Mouse (Mus musculus) hindbrain, embryonic 13.5 days (tissue): Measurements from ENCODE around the gene Tnfrsf13b. TPM values are rescaled to one million over a fixed set of nuclear protein-coding genes. Genes with fewer than 3 reads are reported as not detected.
"Not testable (repeated sequence)": the region's sequence is repeated elsewhere in the genome, so short reads cannot be mapped to it uniquely, and the experiment has no call there.

Experiments
- ATAC-seq: fragments of 200-750 bp; cut with Nextera tagmentation; 2 replicates; pipeline ENCODE4 v1.8.0; 2017; ENCODE audit warnings: moderate TSS enrichment; ENCODE audit not compliant: low FRiP score
- H3K27ac ChIP-seq: fragments of 300-500 bp; sonication (generic); 2 replicates; pipeline ENCODE4 v1.5.1; 2015; ENCODE audit warnings: inconsistent platforms, mild to moderate bottlenecking, moderate library complexity
- H3K27me3 ChIP-seq: fragments of 300-500 bp; sonication (generic); 2 replicates; pipeline ENCODE4 v1.6.1; 2015; ENCODE audit warnings: mild to moderate bottlenecking, inconsistent platforms
- H3K36me3 ChIP-seq: fragments of 300-500 bp; sonication (generic); 2 replicates; pipeline ENCODE4 v1.6.1; 2015; ENCODE audit warnings: mild to moderate bottlenecking, inconsistent platforms
- H3K4me1 ChIP-seq: fragments of 300-500 bp; sonication (generic); replicated peaks from 2 replicates; pipeline ENCODE4 v1.6.1; 2015; ENCODE audit warnings: inconsistent platforms
- H3K4me2 ChIP-seq: fragments of 300-500 bp; sonication (generic); 2 replicates; pipeline ENCODE4 v1.6.1; 2015; ENCODE audit warnings: inconsistent platforms, mild to moderate bottlenecking, moderate library complexity
- H3K4me3 ChIP-seq: fragments of 300-500 bp; sonication (generic); 2 replicates; pipeline ENCODE4 v1.5.1; 2015; ENCODE audit warnings: mild to moderate bottlenecking, inconsistent platforms
- H3K9ac ChIP-seq: fragments of 300-500 bp; sonication (generic); 2 replicates; pipeline ENCODE4 v1.6.1; 2015; ENCODE audit warnings: mild to moderate bottlenecking, inconsistent platforms
- H3K9me3 ChIP-seq: fragments of 300-500 bp; sonication (generic); 2 replicates; pipeline ENCODE4 v1.6.1; 2016; ENCODE audit warnings: inconsistent platforms
- WGBS: fragments of 180-500 bp; shearing (Covaris S2); methylation state at CpG from one replicate; pipeline ENCODE4 v1.1.7; 2015; 5-methylcytosine and 5-hydroxymethylcytosine counted together
- polyA plus RNA-seq: library from polyadenylated mRNA; unstranded; fragments of >200 nt; fragmentation: Nextera tagmentation; extraction: Ambion mirVana; gene quantifications from 2 replicates; pipeline ENCODE4 v1.2.1, GENCODE M21; 2015

The Tnfrsf13b gene
- polyA plus RNA-seq, 1 experiment from 2014 or later, result 1.1 TPM

DNA sequence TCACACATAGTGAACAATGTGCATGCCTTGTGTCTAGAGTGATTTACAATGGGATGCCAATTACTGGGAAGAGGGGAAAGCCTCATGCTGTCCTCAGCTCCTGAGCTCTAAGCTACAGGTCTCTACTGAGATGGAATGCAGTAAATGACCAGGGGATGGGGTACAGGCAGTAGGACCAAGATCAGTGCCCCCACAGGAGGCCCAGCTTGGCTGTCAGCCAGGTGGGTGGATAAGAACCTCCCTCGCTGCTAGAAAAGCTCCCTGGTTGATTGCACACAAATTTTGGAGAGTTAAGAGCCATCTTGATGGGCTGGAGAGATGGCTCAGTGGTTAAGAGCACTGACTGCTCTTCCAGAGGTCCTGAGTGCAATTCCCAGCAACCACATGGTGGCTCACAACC, 15.6 kb upstream of the Tnfrsf13b start:
- H3K4me1 ChIP-seq, result no peaks in the 10 kb centered on the region; the same call in 1 of the 2 replicates
- no peaks in the 10 kb centered on the region for H3K9me3 ChIP-seq
- no peak overlapping the region for H3K4me3 ChIP-seq
- no peaks in the 10 kb centered on the region for H3K36me3 ChIP-seq
- ATAC-seq, result no peak
- H3K4me2 ChIP-seq, result no peak overlapping the region
- H3K9ac ChIP-seq, result no peak overlapping the region
- no peak overlapping the region for H3K27ac ChIP-seq
- WGBS, result 44% methylated on average over 1 of the region's 1 CpGs
- 0 out of 2 replicates have a peak, but pooled peaks cover 1% of the 10 kb centered on the region for H3K27me3 ChIP-seq

DNA sequence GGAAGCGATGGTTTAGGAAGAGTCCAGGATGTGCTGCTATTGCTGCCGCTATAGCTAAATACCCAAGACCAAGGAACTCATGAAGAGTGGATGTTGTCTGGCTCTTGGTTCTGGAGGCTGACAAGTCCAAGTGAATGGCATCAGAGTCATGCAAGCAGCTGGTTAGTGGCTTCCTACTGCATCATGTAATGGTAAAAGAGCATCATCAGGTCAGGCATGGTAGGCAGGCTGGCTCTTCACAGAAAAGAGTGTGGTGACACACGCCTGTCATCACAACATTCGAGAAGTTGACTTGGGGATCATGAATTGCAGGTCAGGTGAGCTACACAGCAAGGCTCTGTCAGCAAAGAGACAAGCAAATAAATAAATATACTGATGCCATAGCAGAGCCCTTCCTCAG, 15.1 kb upstream of the Tnfrsf13b start:
- Histone ChIP-seq H3K9ac (no peak overlapping the region), H3K27me3 (no peaks in the 10 kb centered on the region), H3K36me3 (no peaks in the 10 kb centered on the region), H3K4me1 (no peaks in the 10 kb centered on the region; the same call in 1 of the 2 replicates), H3K27ac (no peak overlapping the region), H3K4me2 (no peak overlapping the region), H3K9me3 (no peaks in the 10 kb centered on the region), H3K4me3 (no peak overlapping the region)
- ATAC-seq, result no peak
- 92% methylated on average over 4 of the region's 4 CpGs for WGBS

DNA sequence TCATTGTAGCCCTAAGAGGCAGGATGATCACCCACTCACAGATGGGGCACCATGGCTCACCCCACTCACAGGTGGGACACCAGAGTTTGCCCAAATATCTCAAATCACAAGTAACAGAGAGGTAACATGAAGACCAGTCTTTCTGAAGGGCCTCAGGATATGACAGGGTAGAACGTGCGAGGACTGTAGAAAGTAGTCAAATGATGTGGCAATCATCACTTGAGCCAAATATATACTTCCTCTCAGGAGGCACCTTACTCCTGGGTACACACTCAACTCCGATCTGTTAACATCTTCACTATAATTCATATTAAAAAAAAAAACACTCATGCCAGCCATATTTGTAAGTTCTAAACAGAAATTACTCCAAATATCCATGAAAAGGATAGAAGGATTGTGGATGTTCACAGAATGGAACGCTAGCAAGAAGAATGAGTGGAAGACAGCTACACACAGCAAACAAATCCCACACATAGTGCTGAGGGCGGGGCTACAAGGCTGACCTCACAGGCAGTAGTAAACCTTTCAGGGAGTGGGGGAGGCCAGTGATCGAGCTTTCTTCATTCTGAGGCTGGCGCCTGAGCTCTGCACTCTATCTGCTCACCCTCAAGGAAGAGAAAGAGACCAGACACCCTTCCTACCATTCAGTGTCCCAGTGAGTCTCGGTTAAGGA, 14.1 kb upstream of the Tnfrsf13b start:
- H3K4me2 ChIP-seq, result no peak overlapping the region
- ATAC-seq, result no peak
- no peak overlapping the region for H3K27ac ChIP-seq
- no peaks in the 10 kb centered on the region; the same call in 1 of the 2 replicates for H3K4me1 ChIP-seq
- H3K27me3 ChIP-seq, result no peaks in the 10 kb centered on the region
- no peaks in the 10 kb centered on the region for H3K9me3 ChIP-seq
- WGBS, result 86% methylated on average over 8 of the region's 8 CpGs
- H3K36me3 ChIP-seq, result no peaks in the 10 kb centered on the region
- H3K9ac ChIP-seq, result no peak overlapping the region
- no peak overlapping the region for H3K4me3 ChIP-seq

DNA sequence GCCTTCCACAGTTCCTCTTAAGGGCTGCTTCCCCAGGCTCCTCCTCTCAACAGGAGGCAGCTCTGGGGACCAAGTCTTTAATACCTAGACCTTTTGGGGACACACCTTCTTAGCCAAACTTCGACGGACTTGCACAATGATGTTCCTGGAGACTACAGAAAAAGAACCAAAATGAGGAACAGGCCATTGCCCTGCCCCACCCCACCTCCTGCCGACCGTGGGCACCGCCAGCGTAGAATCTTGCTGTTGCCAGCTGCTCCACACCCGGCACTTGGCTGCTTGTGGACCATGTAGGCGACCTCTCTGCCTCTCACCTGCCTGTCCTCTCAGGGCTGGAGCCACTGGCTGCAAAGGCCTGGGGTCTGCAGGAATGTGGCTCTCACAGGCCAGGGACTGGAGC, 10.3 kb upstream of the Tnfrsf13b start:
- ATAC-seq, result no peak
- no peaks in the 10 kb centered on the region for H3K4me1 ChIP-seq

DNA sequence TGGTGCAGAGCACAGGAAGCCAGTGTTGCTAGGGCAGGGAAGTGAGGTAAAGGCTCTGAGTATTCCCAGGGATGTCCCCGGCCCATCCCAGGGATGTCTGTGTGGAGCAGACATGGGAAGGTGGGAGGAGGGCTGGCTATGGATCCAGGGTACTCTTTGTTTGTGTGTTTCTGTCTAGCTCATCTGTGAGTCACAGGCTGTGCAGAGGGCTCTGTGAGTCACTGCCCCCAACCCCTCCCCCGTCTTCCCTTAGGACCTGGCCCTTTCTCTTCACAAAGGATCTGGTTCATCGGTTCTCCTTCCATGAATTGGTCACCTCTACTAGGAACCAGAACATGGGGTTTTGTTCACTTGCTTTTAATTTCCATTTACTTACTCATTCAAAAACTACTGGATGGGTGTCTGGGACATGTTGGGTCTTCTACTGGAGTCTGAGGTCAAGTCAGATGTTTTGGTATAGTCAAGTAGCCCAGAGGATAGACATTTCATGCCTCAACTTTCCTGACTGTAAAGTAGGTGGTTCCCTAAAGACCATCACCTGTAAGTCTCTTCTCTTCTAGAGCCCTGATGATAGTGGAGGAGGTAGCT, 6.5 kb upstream of the Tnfrsf13b start:
- Histone ChIP-seq H3K27me3 (no peaks in the 10 kb centered on the region), H3K4me2 (no peak overlapping the region), H3K9ac (no peak overlapping the region), H3K4me3 (no peak overlapping the region), H3K4me1 (no peaks in the 10 kb centered on the region), H3K9me3 (no peaks in the 10 kb centered on the region), H3K27ac (no peak overlapping the region), H3K36me3 (no peaks in the 10 kb centered on the region)
- no peak for ATAC-seq
- WGBS, result 84% methylated on average over 3 of the region's 3 CpGs

More for the DNA sequence above, 10.3 kb upstream of the Tnfrsf13b start:
- Histone ChIP-seq H3K9ac (no peak overlapping the region), H3K27me3 (no peaks in the 10 kb centered on the region), H3K4me3 (no peak overlapping the region), H3K36me3 (no peaks in the 10 kb centered on the region), H3K4me2 (no peak overlapping the region), H3K9me3 (no peaks in the 10 kb centered on the region), H3K27ac (no peak overlapping the region)
- 67% methylated on average over 8 of the region's 8 CpGs for WGBS

GRCm38 (mm10) chr11:61122283-61122768, 4.2 kb upstream of the Tnfrsf13b start:
- H3K9me3 ChIP-seq, result no peaks in the 10 kb centered on the region
- H3K4me2 ChIP-seq, result no peak overlapping the region
- H3K9ac ChIP-seq, result no peak overlapping the region
- 87% methylated on average over 9 of the region's 9 CpGs for WGBS
- no peaks in the 10 kb centered on the region for H3K36me3 ChIP-seq
- no peak for ATAC-seq
- no peak overlapping the region for H3K4me3 ChIP-seq
- no peaks in the 10 kb centered on the region for H3K4me1 ChIP-seq
- no peak overlapping the region for H3K27ac ChIP-seq
- H3K27me3 ChIP-seq, result no peaks in the 10 kb centered on the region

DNA sequence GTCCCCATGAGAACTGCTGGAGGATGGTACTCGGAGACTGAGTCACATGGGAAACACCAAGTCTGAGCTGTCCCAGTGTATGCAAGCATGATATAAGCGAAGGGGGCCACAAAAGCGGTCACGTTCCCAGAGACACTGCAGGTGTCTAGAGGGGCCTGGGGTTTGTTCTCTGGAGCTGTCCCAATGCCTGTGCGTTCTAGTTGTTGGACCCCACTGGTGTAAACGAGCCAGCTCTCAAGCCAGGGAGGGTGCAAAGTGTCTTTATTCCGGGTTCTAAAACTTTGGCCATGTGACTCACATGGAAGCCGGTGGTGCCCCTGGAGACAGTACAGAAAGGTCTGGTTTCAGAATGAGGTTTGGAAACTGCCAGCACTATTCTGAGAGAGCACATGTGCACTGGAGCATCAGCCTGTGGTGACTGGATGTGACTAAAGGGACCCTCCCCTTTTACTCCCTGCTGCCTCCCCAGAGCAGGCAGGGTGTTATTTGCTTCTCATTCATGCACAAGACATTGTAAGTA, 3.7 kb upstream of the Tnfrsf13b start:
- no peaks in the 10 kb centered on the region for H3K9me3 ChIP-seq
- no peak overlapping the region for H3K4me3 ChIP-seq
- no peaks in the 10 kb centered on the region for H3K27me3 ChIP-seq
- ATAC-seq, result no peak
- no peak overlapping the region for H3K9ac ChIP-seq
- H3K4me1 ChIP-seq, result no peaks in the 10 kb centered on the region
- no peak overlapping the region for H3K27ac ChIP-seq
- no peak overlapping the region for H3K4me2 ChIP-seq
- WGBS, result 93% methylated on average over 8 of the region's 8 CpGs
- H3K36me3 ChIP-seq, result no peaks in the 10 kb centered on the region

DNA sequence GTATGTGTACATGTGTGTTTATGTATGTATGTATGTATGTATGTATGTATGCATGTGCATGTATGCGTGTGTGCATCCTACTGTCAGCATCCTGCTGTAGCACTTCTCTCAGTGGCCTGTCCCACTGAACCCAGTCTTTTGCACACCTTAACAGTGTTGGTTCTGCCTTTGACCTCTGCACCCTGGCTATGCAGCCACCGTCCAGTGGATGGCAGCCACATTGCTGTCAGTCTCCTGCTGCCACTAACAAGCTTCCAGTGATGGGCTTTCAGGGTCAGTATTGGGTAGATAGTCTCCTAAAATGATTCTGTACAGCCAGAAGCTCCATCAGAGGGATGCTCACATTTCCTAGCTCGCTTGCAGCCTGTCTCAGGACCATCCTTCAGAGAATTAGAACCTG, 2.7 kb upstream of the Tnfrsf13b start:
- Histone ChIP-seq H3K4me2 (no peak overlapping the region), H3K4me3 (no peak overlapping the region), H3K4me1 (no peaks in the 10 kb centered on the region), H3K27me3 (no peaks in the 10 kb centered on the region), H3K9me3 (no peaks in the 10 kb centered on the region), H3K9ac (no peak overlapping the region), H3K36me3 (no peaks in the 10 kb centered on the region), H3K27ac (no peak overlapping the region)
- no peak for ATAC-seq
- 71% methylated on average over 3 of the region's 3 CpGs for WGBS

DNA sequence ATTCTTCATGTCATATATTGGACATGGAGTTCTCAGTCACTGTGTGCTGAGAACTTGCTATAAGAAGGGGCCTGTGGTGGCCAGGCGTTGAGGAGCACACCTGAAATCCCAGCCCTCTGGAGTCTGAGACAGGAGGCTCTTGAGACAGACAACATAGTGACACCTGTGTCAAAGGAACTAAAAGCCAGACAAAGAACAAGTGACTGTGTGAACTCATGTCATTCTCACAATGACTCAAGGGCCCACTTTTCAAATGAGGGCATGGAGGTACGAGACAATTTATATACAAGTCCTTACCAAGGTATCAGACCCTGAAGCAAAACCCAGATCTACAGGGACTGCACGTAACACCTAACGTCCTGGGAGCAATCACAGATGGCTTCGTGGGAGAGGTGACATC, 585 bp upstream of the Tnfrsf13b start:
- H3K9me3 ChIP-seq, result no peaks in the 10 kb centered on the region
- no peak overlapping the region for H3K4me3 ChIP-seq
- no peak overlapping the region for H3K9ac ChIP-seq
- H3K27me3 ChIP-seq, result no peaks in the 10 kb centered on the region
- no peak overlapping the region for H3K27ac ChIP-seq
- H3K4me1 ChIP-seq, result no peaks in the 10 kb centered on the region
- no peak for ATAC-seq
- H3K4me2 ChIP-seq, result no peak overlapping the region
- 88% methylated on average over 5 of the region's 5 CpGs for WGBS
- no peaks in the 10 kb centered on the region for H3K36me3 ChIP-seq

GRCm38 (mm10) chr11:61127421-61128055, 983 bp downstream of the Tnfrsf13b start:
- 89% methylated on average over 8 of the region's 8 CpGs for WGBS
- no peak for ATAC-seq
- Histone ChIP-seq H3K36me3 (no peaks in the 10 kb centered on the region), H3K9me3 (no peaks in the 10 kb centered on the region), H3K4me2 (no peak overlapping the region), H3K27me3 (no peaks in the 10 kb centered on the region), H3K4me1 (no peaks in the 10 kb centered on the region), H3K27ac (no peak overlapping the region), H3K4me3 (no peak overlapping the region), H3K9ac (no peak overlapping the region)

GRCm38 (mm10) chr11:61129305-61129704, 2.8 kb downstream of the Tnfrsf13b start:
- ATAC-seq, result no peak
- no peak overlapping the region for H3K4me3 ChIP-seq
- no peak overlapping the region for H3K27ac ChIP-seq
- H3K9ac ChIP-seq, result no peak overlapping the region
- WGBS, result 56% methylated on average over 10 of the region's 10 CpGs
- no peak overlapping the region for H3K4me2 ChIP-seq
- H3K9me3 ChIP-seq, result no peaks in the 10 kb centered on the region
- no peaks in the 10 kb centered on the region for H3K36me3 ChIP-seq
- no peaks in the 10 kb centered on the region for H3K4me1 ChIP-seq
- no peaks in the 10 kb centered on the region for H3K27me3 ChIP-seq

DNA sequence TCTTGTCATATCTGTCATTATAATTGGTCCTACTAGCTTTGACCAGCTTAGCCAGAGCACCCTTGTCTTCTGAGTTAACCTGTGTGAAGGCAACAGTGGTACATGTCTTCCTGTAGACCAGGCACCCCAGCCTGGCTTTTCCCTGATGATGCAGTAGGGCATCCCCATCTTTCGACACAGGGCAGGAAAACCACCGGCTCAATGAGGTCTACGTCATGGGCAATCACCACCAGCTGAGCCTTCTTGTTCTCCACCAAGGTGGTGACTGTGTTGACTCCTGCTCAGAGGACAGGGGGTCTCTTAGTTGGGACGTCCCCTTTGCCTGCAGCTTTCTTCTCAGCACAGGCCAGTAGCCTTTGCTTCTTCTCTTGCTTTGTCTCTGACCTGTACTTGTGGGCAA, 4.1 kb downstream of the Tnfrsf13b start:
- not testable (repeated sequence) for H3K4me1 ChIP-seq, H3K4me2 ChIP-seq, H3K4me3 ChIP-seq, ATAC-seq, H3K27me3 ChIP-seq, H3K9ac ChIP-seq, H3K27ac ChIP-seq, H3K36me3 ChIP-seq, H3K9me3 ChIP-seq
- WGBS, result 83% methylated on average over 4 of the region's 4 CpGs
